Mouse (Mus musculus) ES-E14 (cell line): ENCODE data around the gene Mitd1.

ENCODE experiments used
- CHD2 ChIP-seq: IDR thresholded peaks from 2 replicates; pipeline ENCODE4 v1.6.1; 2014; ENCODE audit warnings: mild to moderate bottlenecking, low read depth, low read length, inconsistent platforms
- MAFK ChIP-seq: IDR thresholded peaks from 2 replicates; pipeline ENCODE4 v1.6.1; 2014; ENCODE audit warnings: mild to moderate bottlenecking, low read depth, low read length, inconsistent platforms; ENCODE audit not compliant: insufficient read depth
- ZNF384 ChIP-seq: IDR thresholded peaks from 2 replicates; pipeline ENCODE4 v1.6.1; 2012; ENCODE audit warnings: low read depth, low read length, inconsistent platforms

GRCm38 (mm10) chr1:37869362-37869761 lies 20.8 kb downstream of the Mitd1 start:
- no peak for TF ChIP-seq CHD2
- TF ChIP-seq ZNF384: no peak
- TF ChIP-seq MAFK: no peak
